Mouse (Mus musculus) kidney, adult 10 weeks (tissue): ENCODE results near the gene AI854703. TPM values are rescaled to one million over a fixed set of nuclear protein-coding genes. Genes with fewer than 3 reads are reported as not detected.

ENCODE experiments used
- polyA plus RNA-seq: library from polyadenylated mRNA; stranded (reverse); fragments of 350-450 nt; fragmentation: Illumina TruSeq; extraction: RNeasy Lipid Tissue Mini Kit (QIAGEN cat#74804); gene quantifications from one replicate; pipeline ENCODE4 v1.2.3, GENCODE M21; 2014; ENCODE audit warnings: low read depth, low replicate concordance

AI854703 gene
- 3.0 TPM for polyA plus RNA-seq

GRCm38 (mm10) chr6:48626464-48626863 is at the start of gene AI854703:
AI854703 (plus strand) TSS chr6:48626764.

DNA sequence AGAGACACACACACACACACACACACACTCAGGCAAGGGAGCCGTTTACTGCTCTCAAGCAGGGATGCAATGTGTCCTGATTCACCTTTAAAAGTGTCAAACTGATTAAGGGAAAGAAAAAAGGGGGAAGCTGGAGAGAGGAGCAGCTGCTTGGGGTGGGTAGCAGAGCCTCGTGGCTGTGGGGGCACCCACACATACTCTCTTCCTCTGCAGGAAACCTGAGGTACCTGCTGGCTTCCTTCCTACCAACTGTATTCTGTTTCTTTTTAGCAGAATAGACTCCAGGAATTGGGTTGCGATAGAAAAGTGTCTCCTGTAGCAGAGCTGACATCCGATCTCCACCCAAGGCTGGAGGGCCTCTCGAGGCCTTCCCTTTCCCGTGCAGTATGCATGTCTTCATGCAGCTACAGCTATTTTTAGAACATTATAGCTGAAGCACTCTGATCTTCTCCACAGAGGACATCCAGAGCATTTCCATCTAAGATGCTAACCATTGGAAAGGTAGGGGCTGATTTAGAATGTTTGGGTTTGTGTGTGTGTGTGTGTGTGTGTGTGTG is 37.3 kb upstream of the AI854703 start, which contains the start of gene Gm45021:
Gene Gm45021, plus strand, starts transcription at position 417 of the 557 bp plus-strand sequence.

GRCm38 (mm10) chr6:48593158-48594042 is 33.2 kb upstream of the AI854703 start, which contains the start of the genes Repin1 and Gm44965:
Repin1 (plus strand) TSS chr6:48593883.
Gm44965 (plus strand) TSS chr6:48593941.

GRCm38 (mm10) chr6:48601271-48602079 is 25.1 kb upstream of the AI854703 start, which contains the start of gene Zfp775:
Zfp775 (plus strand) TSS chr6:48602063.

GRCm38 (mm10) chr6:48646995-48647394 is 20.4 kb downstream of the AI854703 start, which contains the start of gene Gimap8:
Gimap8 (plus strand) TSS chr6:48647234.

GRCm38 (mm10) chr6:48675931-48676859 is 49.6 kb downstream of the AI854703 start, which contains the start of gene Gimap9:
Gimap9 (plus strand) TSS chr6:48676129.

Other genes starting within 250 kb of the AI854703 start
- gene Krba1, start 231.2 kb upstream of the AI854703 start, polyA plus RNA-seq = 3.2 TPM
- 15.8 TPM for gene Zfp467, start 180.9 kb upstream of the AI854703 start, polyA plus RNA-seq
- gene Sspo, start 178.5 kb upstream of the AI854703 start, polyA plus RNA-seq = not detected
- 31.2 TPM for gene Atp6v0e2, start 89.1 kb upstream of the AI854703 start, polyA plus RNA-seq
- gene Lrrc61, start 72.0 kb upstream of the AI854703 start, polyA plus RNA-seq = 6.0 TPM
- 4.4 TPM for gene Rarres2, start 54.0 kb upstream of the AI854703 start, polyA plus RNA-seq
- not detected for gene Gm45021, start 37.2 kb upstream of the AI854703 start, polyA plus RNA-seq
- 8.8 TPM for gene Repin1, start 32.9 kb upstream of the AI854703 start, polyA plus RNA-seq
- not detected for gene Gm44965, start 32.8 kb upstream of the AI854703 start, polyA plus RNA-seq
- gene Zfp775, start 24.7 kb upstream of the AI854703 start, polyA plus RNA-seq = 0.32 TPM
- 46.0 TPM for gene Gimap8, start 20.5 kb downstream of the AI854703 start, polyA plus RNA-seq
- 44.6 TPM for gene Gimap9, start 49.4 kb downstream of the AI854703 start, polyA plus RNA-seq
- gene Gimap4, start 57.8 kb downstream of the AI854703 start, polyA plus RNA-seq = 123 TPM
- gene Gimap6, start 81.5 kb downstream of the AI854703 start, polyA plus RNA-seq = 57.0 TPM
- not detected for gene Gm28053, start 91.8 kb downstream of the AI854703 start, polyA plus RNA-seq
- not detected for gene Gimap7, start 91.9 kb downstream of the AI854703 start, polyA plus RNA-seq
- 2.9 TPM for gene Gimap1, start 112.3 kb downstream of the AI854703 start, polyA plus RNA-seq
- gene Gimap5, start 119.4 kb downstream of the AI854703 start, polyA plus RNA-seq = 5.1 TPM
- 1.5 TPM for gene Gimap3, start 144.1 kb downstream of the AI854703 start, polyA plus RNA-seq
- gene Tmem176a, start 214.2 kb downstream of the AI854703 start, polyA plus RNA-seq = 366 TPM
- 106 TPM for gene Tmem176b, start 214.7 kb downstream of the AI854703 start, polyA plus RNA-seq
- 2.0 TPM for gene Aoc1, start 246.1 kb downstream of the AI854703 start, polyA plus RNA-seq